Mouse (Mus musculus): ENCODE results near the gene Fbxo34. TPM values are rescaled to one million over a fixed set of nuclear protein-coding genes. Genes with fewer than 3 reads are reported as not detected.
"Not testable (repeated sequence)": the region's sequence is repeated elsewhere in the genome, so short reads cannot be mapped to it uniquely, and the experiment has no call there.

The Fbxo34 gene
- polyA plus RNA-seq, 1 experiment from 2014 or later, result 22.9 TPM

DNA sequence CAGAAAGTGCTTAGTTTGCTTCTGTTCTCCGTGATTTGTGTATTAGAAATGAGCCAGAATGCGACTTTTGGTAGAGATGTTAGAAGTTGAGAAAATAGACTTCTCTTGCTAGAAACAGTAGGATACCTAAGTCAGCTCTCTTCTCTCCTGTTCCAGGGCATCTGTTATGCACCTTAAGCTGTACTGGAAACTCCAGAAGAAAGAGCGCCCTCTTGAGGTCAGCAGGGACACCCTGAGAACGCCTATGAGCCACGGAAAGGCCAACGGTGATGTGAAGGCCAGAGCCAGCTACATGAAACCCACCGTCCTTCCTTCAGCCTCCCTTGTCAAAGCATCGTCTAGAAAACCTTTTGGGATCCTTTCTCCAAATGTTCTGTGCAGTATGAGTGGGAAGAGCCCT lies 78.8 kb downstream of the Fbxo34 start:
- peak; percentile 63 for DNase-seq (ENCODE audit: low spot score)
- H3K4me3 ChIP-seq (ENCODE audit: low read depth, low read length), result no peak overlapping the region
- no peaks in the 10 kb centered on the region for H3K9me3 ChIP-seq (ENCODE audit: control insufficient read depth, low read length)
- H3K27ac ChIP-seq (ENCODE audit: low read depth, low read length), result no peak overlapping the region
- H3K4me2 ChIP-seq (ENCODE audit: low read depth, low read length, severe bottlenecking), result no peak overlapping the region
- H3K9ac ChIP-seq (ENCODE audit: low read length), result no peak overlapping the region
- no peaks in the 10 kb centered on the region for H3K36me3 ChIP-seq (ENCODE audit: control insufficient read depth, insufficient read depth, low read length)
- no peak for ATAC-seq (replicated peaks; ENCODE audit: low FRiP score)
- no peaks in the 10 kb centered on the region for H3K4me1 ChIP-seq (replicated peaks; ENCODE audit: control insufficient read depth, insufficient read depth, low read length)
- 37% methylated on average over 8 of the region's 8 CpGs for WGBS
- no peaks in the 10 kb centered on the region for H3K27me3 ChIP-seq (ENCODE audit: control insufficient read depth, insufficient read depth, low read length)

DNA sequence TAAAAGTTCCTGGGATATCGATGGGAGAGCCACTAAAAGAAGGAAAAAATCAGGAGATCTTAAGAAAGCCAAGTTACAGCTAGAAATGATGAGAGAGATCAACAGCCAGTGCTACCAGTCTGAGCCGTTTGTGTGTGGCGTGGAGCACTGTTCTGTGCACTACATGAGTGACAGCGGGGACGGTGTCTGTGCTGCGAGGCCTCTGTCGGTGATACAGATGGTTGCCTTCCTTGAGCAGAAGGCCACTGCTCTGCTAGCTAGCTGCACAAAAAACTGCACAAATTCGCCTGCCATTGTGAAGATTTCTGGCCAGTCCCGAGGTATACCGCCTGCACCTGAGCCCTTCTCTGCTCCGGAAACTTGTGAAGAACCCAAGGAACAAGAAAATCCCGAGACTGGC lies 79.4 kb downstream of the Fbxo34 start:
- DNase-seq (ENCODE audit: low spot score); H3K36me3 ChIP-seq (ENCODE audit: control insufficient read depth, insufficient read depth, low read length); H3K9me3 ChIP-seq (ENCODE audit: control insufficient read depth, low read length); H3K4me2 ChIP-seq (ENCODE audit: low read depth, low read length, severe bottlenecking); H3K27me3 ChIP-seq (ENCODE audit: control insufficient read depth, insufficient read depth, low read length); H3K27ac ChIP-seq (ENCODE audit: low read depth, low read length); H3K4me3 ChIP-seq (ENCODE audit: low read depth, low read length); ATAC-seq (replicated peaks; ENCODE audit: low FRiP score); H3K4me1 ChIP-seq (replicated peaks; ENCODE audit: control insufficient read depth, insufficient read depth, low read length); H3K9ac ChIP-seq (ENCODE audit: low read length): not testable (repeated sequence)
- WGBS, result 94% methylated on average over 11 of the region's 12 CpGs

DNA sequence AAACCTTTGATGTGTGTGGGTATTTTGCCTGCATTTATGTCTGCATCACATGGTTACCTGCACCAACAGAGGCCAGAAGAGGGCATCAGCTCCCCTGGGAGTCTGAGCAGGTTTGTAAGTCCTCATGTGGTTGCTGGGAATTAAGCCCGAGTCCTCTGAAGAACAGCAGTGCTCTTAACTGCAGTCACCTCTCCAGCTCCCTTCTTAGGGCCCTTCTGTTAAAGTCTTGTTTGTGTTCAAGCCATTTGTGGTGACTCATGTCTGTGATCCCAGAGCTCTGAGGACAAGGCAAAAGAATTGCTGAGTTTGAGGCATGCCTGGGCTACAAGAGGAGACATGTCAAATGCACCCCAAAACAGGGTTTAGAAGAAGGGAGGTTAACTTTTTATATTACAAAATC lies 82.3 kb downstream of the Fbxo34 start:
- no peak overlapping the region for H3K27ac ChIP-seq (ENCODE audit: low read depth, low read length)
- no peaks in the 10 kb centered on the region for H3K36me3 ChIP-seq (ENCODE audit: control insufficient read depth, insufficient read depth, low read length)
- H3K9me3 ChIP-seq (ENCODE audit: control insufficient read depth, low read length), result no peaks in the 10 kb centered on the region
- DNase-seq (ENCODE audit: low spot score) (no peak), ATAC-seq (replicated peaks; ENCODE audit: low FRiP score) (no peak)
- no peak overlapping the region for H3K4me3 ChIP-seq (ENCODE audit: low read depth, low read length)
- no peak overlapping the region for H3K9ac ChIP-seq (ENCODE audit: low read length)
- H3K4me1 ChIP-seq (replicated peaks; ENCODE audit: control insufficient read depth, insufficient read depth, low read length), result no peaks in the 10 kb centered on the region
- no peak overlapping the region for H3K4me2 ChIP-seq (ENCODE audit: low read depth, low read length, severe bottlenecking)
- H3K27me3 ChIP-seq (ENCODE audit: control insufficient read depth, insufficient read depth, low read length), result no peaks in the 10 kb centered on the region
- WGBS, result 69% methylated on average over 1 of the region's 1 CpGs

DNA sequence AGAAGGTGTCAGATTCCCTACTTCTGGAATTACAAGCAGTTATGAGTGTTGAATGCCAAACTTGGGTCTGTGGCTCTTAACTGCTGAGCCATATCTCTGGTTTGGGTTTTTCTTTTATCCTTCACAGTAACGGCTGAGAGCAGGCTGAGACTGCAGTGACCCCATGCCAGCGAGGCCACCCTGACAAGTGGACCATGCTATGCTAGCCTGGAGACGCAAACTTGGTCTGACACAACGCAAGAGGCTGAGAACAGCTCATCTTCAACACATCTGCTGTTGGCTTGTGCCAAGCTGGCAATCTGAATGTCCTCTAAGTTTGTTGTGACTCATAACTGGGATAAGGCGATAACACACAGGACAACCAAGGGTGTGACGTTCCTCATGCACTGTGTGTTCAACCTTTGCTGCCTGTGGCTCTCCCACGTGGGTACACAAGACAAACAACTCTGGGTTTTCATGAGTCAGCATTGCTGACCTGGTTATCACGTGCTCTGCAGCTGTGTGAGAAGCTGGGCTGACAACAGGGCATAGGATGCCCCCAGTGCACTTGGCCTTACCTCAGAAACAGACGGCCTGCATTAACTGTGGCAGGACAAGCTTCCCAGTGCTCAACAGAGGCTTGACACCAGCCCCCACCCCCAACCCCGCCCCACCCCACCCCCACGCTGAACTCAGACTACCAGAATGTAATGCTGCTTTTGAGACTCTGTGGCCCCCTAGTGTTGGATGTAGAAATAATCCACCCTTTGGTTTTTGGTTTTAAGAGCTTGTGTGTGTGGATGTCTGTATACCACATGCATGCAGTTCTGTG lies 83.3 kb downstream of the Fbxo34 start:
- H3K9me3 ChIP-seq (ENCODE audit: control insufficient read depth, low read length), result no peaks in the 10 kb centered on the region

DNA sequence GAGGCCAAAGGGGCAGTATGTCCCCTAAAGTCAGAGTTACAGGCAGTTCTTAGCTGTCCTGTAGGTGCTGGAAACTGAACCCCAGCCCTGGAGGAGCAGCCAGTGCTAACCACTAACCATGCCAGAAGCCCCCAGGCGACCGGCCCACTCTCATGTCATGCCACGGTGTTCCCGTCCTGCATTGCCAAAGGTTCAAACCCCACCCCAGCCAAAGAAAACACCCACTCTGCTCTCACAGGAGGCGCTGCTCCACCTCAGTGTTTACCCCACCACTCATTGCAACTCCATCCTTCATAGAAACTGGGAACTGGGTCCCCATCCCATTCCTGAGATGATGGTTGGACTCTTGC lies 83.9 kb downstream of the Fbxo34 start:
- 89% methylated on average over 5 of the region's 5 CpGs for WGBS
- 0 out of 2 replicates have a peak, but pooled peaks have one; percentile 10 for ATAC-seq (replicated peaks; ENCODE audit: low FRiP score)
- DNase-seq (ENCODE audit: low spot score), result no peak
- H3K9ac ChIP-seq (ENCODE audit: low read length), result no peak overlapping the region
- H3K4me2 ChIP-seq (ENCODE audit: low read depth, low read length, severe bottlenecking), result no peak overlapping the region
- no peak overlapping the region for H3K4me3 ChIP-seq (ENCODE audit: low read depth, low read length)
- no peak overlapping the region for H3K27ac ChIP-seq (ENCODE audit: low read depth, low read length)
- H3K4me1 ChIP-seq (replicated peaks; ENCODE audit: control insufficient read depth, insufficient read depth, low read length), result no peaks in the 10 kb centered on the region
- H3K27me3 ChIP-seq (ENCODE audit: control insufficient read depth, insufficient read depth, low read length), result no peaks in the 10 kb centered on the region
- H3K36me3 ChIP-seq (ENCODE audit: control insufficient read depth, insufficient read depth, low read length), result no peaks in the 10 kb centered on the region
- no peaks in the 10 kb centered on the region for H3K9me3 ChIP-seq (ENCODE audit: control insufficient read depth, low read length)

More for the DNA sequence above, 83.3 kb downstream of the Fbxo34 start:
- no peak overlapping the region for H3K9ac ChIP-seq (ENCODE audit: low read length)
- no peaks in the 10 kb centered on the region for H3K36me3 ChIP-seq (ENCODE audit: control insufficient read depth, insufficient read depth, low read length)
- no peak overlapping the region for H3K4me2 ChIP-seq (ENCODE audit: low read depth, low read length, severe bottlenecking)
- no peak overlapping the region for H3K4me3 ChIP-seq (ENCODE audit: low read depth, low read length)
- ATAC-seq (replicated peaks; ENCODE audit: low FRiP score) (peak; percentile 75), DNase-seq (ENCODE audit: low spot score) (peak; percentile 68)
- no peaks in the 10 kb centered on the region for H3K27me3 ChIP-seq (ENCODE audit: control insufficient read depth, insufficient read depth, low read length)
- WGBS, result 46% methylated on average over 11 of the region's 11 CpGs
- no peak overlapping the region for H3K27ac ChIP-seq (ENCODE audit: low read depth, low read length)
- H3K4me1 ChIP-seq (replicated peaks; ENCODE audit: control insufficient read depth, insufficient read depth, low read length), result no peaks in the 10 kb centered on the region

DNA sequence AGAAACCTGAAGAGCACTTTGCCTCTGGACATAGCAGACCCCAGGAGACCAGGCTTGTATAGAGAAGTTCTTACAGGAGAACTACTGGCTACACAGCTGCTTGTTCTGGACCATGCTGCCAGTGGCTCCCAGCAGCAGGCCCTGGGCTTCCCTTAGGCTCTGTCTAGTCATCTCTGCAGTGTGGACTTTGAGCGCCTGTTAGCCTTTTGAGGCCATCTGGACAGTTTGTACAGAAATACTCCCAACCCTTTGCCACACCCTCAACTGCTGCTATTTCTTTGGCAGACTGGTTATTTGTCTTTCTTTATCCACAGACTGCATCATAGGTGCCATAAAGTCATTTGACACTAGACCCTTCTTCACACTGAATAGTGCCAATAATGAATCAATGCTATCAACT lies 84.9 kb downstream of the Fbxo34 start:
- Histone ChIP-seq H3K27me3 (ENCODE audit: control insufficient read depth, insufficient read depth, low read length) (no peaks in the 10 kb centered on the region), H3K36me3 (ENCODE audit: control insufficient read depth, insufficient read depth, low read length) (no peaks in the 10 kb centered on the region), H3K9me3 (ENCODE audit: control insufficient read depth, low read length) (no peaks in the 10 kb centered on the region), H3K27ac (ENCODE audit: low read depth, low read length) (no peak overlapping the region), H3K4me1 (replicated peaks; ENCODE audit: control insufficient read depth, insufficient read depth, low read length) (no peaks in the 10 kb centered on the region), H3K4me3 (ENCODE audit: low read depth, low read length) (no peak overlapping the region), H3K4me2 (ENCODE audit: low read depth, low read length, severe bottlenecking) (no peak overlapping the region), H3K9ac (ENCODE audit: low read length) (no peak overlapping the region)
- 92% methylated on average over 1 of the region's 1 CpGs for whole genome bisulfite sequencing
- DNase-seq (ENCODE audit: low spot score) (no peak), ATAC-seq (replicated peaks; ENCODE audit: low FRiP score) (no peak)

DNA sequence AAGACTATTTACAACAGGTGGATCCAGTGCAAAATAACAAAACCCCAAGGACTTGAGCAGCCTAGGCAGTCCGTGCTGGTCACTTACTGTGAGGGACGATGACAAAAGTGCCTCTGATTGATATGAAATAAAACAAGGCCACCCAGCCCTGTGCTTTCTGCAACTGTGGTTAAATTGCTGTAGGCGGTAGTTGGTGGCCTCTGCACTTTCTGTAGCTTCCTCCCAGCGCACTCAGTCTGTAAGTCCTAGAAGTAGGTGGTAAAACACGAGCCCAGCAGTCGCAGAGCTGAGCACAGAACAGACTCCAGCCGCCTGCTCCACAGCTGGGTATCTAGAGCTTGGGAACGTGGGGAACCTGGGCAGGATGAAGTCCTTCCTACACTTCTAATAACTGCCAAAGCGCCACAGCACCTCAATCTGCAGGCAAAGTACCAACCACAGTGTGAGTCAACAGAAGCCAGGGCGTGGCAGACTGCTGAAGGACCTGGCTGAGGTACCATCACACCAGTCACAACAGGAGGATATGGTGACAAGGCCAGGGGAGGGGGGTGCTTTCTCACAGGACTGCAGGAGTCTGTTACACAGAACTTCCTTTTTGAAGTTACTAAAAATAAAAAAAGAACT lies 91.2 kb downstream of the Fbxo34 start:
- no peak overlapping the region for H3K4me2 ChIP-seq (ENCODE audit: low read depth, low read length, severe bottlenecking)
- ATAC-seq (replicated peaks; ENCODE audit: low FRiP score) (no peak), DNase-seq (ENCODE audit: low spot score) (no peak)
- H3K27me3 ChIP-seq (ENCODE audit: control insufficient read depth, insufficient read depth, low read length), result no peaks in the 10 kb centered on the region
- WGBS, result 92% methylated on average over 10 of the region's 10 CpGs
- no peak overlapping the region for H3K9ac ChIP-seq (ENCODE audit: low read length)
- H3K36me3 ChIP-seq (ENCODE audit: control insufficient read depth, insufficient read depth, low read length), result no peaks in the 10 kb centered on the region; the same call in 1 of the 2 replicates
- no peak overlapping the region for H3K4me3 ChIP-seq (ENCODE audit: low read depth, low read length)
- H3K27ac ChIP-seq (ENCODE audit: low read depth, low read length), result no peak overlapping the region
- no peaks in the 10 kb centered on the region for H3K4me1 ChIP-seq (replicated peaks; ENCODE audit: control insufficient read depth, insufficient read depth, low read length)
- H3K9me3 ChIP-seq (ENCODE audit: control insufficient read depth, low read length), result no peaks in the 10 kb centered on the region

DNA sequence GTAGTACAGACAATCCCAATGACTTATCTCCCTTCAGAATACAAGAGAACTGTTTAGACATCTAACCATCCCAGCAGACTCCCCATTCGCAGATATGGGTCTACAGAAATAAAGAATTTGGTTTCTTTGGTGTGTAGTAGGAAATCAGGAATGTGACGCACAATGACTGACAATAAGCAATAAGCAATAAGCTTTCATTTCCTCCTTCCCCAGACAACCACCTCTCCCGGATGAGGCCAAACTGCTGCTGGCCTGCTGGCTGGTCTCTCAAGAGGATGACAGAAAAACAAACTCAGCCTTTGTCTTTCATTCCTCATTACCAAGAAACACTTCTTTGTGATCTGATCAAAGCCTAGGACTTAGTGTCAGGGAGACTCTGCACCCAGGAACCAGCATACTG lies 92.1 kb downstream of the Fbxo34 start:
- ATAC-seq (replicated peaks; ENCODE audit: low FRiP score), result no peak
- H3K27me3 ChIP-seq (ENCODE audit: control insufficient read depth, insufficient read depth, low read length), result no peaks in the 10 kb centered on the region
- H3K4me3 ChIP-seq (ENCODE audit: low read depth, low read length), result no peak overlapping the region
- DNase-seq (ENCODE audit: low spot score), result no peak
- no peak overlapping the region for H3K9ac ChIP-seq (ENCODE audit: low read length)
- H3K4me2 ChIP-seq (ENCODE audit: low read depth, low read length, severe bottlenecking), result no peak overlapping the region
- H3K9me3 ChIP-seq (ENCODE audit: control insufficient read depth, low read length), result no peaks in the 10 kb centered on the region
- WGBS, result 91% methylated on average over 3 of the region's 3 CpGs
- H3K4me1 ChIP-seq (replicated peaks; ENCODE audit: control insufficient read depth, insufficient read depth, low read length), result no peaks in the 10 kb centered on the region
- no peaks in the 10 kb centered on the region; the same call in 1 of the 2 replicates for H3K36me3 ChIP-seq (ENCODE audit: control insufficient read depth, insufficient read depth, low read length)
- no peak overlapping the region for H3K27ac ChIP-seq (ENCODE audit: low read depth, low read length)

DNA sequence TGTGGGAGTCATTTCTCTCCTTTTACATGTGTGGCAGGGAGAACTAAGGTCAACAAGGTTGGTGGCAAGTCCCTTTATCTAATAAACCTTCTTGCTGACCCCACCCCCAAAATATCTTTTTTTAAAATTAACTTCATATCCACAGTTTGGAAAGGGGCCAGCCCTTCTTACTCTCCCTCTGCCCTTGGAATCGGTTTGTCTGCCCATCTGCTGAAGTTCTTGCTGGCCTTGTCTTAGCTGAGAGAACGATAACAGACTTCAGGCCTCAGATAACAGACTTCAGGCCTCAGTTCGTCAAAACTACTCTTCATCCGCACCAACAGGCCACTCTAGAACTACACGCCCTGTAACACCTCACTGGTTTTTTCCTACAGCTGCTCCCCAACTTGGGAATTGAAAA lies 94.1 kb downstream of the Fbxo34 start:
- ATAC-seq (replicated peaks; ENCODE audit: low FRiP score) (no peak), DNase-seq (ENCODE audit: low spot score) (no peak)
- H3K27ac ChIP-seq (ENCODE audit: low read depth, low read length), result no peak overlapping the region
- no peak overlapping the region for H3K4me2 ChIP-seq (ENCODE audit: low read depth, low read length, severe bottlenecking)
- WGBS, result 86% methylated on average over 5 of the region's 5 CpGs
- no peaks in the 10 kb centered on the region for H3K9me3 ChIP-seq (ENCODE audit: control insufficient read depth, low read length)
- H3K4me1 ChIP-seq (replicated peaks; ENCODE audit: control insufficient read depth, insufficient read depth, low read length), result no peaks in the 10 kb centered on the region
- no peaks in the 10 kb centered on the region; the same call in 1 of the 2 replicates for H3K36me3 ChIP-seq (ENCODE audit: control insufficient read depth, insufficient read depth, low read length)
- H3K9ac ChIP-seq (ENCODE audit: low read length), result no peak overlapping the region
- no peaks in the 10 kb centered on the region for H3K27me3 ChIP-seq (ENCODE audit: control insufficient read depth, insufficient read depth, low read length)
- H3K4me3 ChIP-seq (ENCODE audit: low read depth, low read length), result no peak overlapping the region

Measured in forebrain, embryonic 11.5 days (tissue).